Mouse (Mus musculus): ENCODE measurements around the gene Loxl3.

DNA sequence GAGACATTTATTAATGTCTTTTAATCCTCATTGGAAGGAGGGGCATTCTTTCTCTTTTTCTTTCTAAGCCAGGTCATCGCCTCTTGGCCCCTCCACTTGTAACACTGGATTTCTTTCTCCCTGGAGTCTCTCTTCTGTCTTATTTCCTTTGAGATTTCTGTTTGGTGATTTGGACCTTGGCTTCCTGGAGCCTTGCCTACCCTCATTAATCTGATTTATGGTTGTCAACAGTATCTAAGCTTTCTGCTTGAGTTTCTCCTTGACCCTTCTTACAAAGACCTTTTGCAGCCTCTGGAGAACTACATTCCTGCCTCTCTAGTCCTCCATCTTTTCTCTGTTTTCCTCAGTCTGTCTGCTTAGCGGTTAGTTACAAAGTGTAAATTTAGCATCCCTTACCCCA lies 64.4 kb downstream of the Loxl3 start:
- TF ChIP-seq EP300 (IDR thresholded peaks at IDR 0.05; ENCODE audit: low read depth) = no peak
- no peak for TF ChIP-seq CTCF (IDR thresholded peaks at IDR 0.05; ENCODE audit: low read depth)
